Mouse (Mus musculus): ENCODE data around the gene Mypop. TPM values are rescaled to one million over a fixed set of nuclear protein-coding genes. Genes with fewer than 3 reads are reported as not detected.

Mypop gene
- total RNA-seq, 2 experiments from 2014 or later = 44.0 to 46.4 TPM

- Histone ChIP-seq H3K27ac (no peak overlapping the region), H3K4me3 (no peak overlapping the region)
- DNase-seq (ENCODE audit: low spot score in 2 of 2) = no peak
- TF ChIP-seq CTCF (conservative IDR thresholded peaks at IDR 0.05) = no peak
Observed at GRCm38 (mm10) chr7:19010581-19010980, 19.5 kb downstream of the Mypop start.

GRCm38 (mm10) chr7:19012025-19012621 lies 21.1 kb downstream of the Mypop start:
- no peak for DNase-seq (ENCODE audit: low spot score in 2 of 2)
- Histone ChIP-seq H3K4me3 (peak overlapping the region; percentile 29), H3K27ac (peak overlapping the region; percentile 51; the same call in 1 of the 2 replicates)
- no peak for TF ChIP-seq CTCF (conservative IDR thresholded peaks at IDR 0.05)

GRCm38 (mm10) chr7:19012882-19013281 lies 21.8 kb downstream of the Mypop start:
- TF ChIP-seq CTCF (conservative IDR thresholded peaks at IDR 0.05) = no peak
- Histone ChIP-seq H3K4me3 (no peak overlapping the region), H3K27ac (no peak overlapping the region)
- DNase-seq (ENCODE audit: low spot score in 2 of 2) = no peak

DNA sequence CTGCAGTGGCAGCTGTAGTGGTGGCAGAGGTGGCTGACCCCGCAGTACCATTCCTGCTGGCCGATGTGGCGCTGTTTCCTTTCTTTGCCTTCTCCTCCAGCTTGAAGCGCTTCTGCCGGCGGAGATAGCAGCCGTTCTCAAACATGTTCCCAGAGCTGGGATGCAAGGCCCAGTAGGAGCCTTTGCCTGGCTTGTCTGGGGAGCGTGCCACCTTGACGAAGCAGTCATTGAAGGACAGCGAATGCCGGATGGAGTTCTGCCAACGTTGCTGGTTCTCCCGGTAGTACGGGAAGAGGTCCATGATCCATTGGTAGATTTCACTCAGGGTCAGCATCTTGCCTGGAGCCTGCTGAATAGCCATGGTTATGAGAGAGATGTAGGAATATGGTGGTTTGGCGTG lies 23.4 kb downstream of the Mypop start:
- no peak for DNase-seq (ENCODE audit: low spot score in 2 of 2)
- Histone ChIP-seq H3K27ac (no peak overlapping the region), H3K4me3 (no peak overlapping the region)
- TF ChIP-seq CTCF (conservative IDR thresholded peaks at IDR 0.05) = no peak

- DNase-seq (ENCODE audit: low spot score in 2 of 2) = no peak
- no peak for TF ChIP-seq CTCF (conservative IDR thresholded peaks at IDR 0.05)
- Histone ChIP-seq H3K4me3 (no peak overlapping the region), H3K27ac (no peak overlapping the region)
Observed at GRCm38 (mm10) chr7:19016042-19016441, 25.0 kb downstream of the Mypop start.

DNA sequence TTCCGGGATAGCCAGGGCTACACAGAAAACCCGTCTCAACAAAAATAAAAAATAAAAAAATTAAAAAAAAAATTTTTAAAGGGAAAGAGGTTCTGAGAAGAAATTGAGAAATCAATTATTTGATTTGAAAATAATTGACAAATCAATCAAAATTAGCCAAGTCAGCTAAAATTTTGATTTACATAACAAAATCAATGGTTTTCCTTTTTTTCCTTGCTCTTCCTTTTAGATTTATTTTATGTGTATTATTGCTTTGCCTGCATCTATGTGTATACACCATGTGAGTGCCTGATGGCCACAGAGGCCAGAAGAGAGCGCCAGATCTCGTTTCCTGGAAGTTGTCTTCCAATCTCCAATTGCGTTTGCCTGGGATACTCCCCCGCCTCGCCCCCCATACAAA lies 26.9 kb downstream of the Mypop start:
- TF ChIP-seq CTCF (conservative IDR thresholded peaks at IDR 0.05) = no peak
- Histone ChIP-seq H3K4me3 (no peak overlapping the region), H3K27ac (no peak overlapping the region)
- DNase-seq (ENCODE audit: low spot score in 2 of 2) = no peak

- DNase-seq (ENCODE audit: low spot score in 2 of 2) = no peak
- H3K4me3 ChIP-seq = no peak overlapping the region
- no peak overlapping the region for H3K27ac ChIP-seq
- TF ChIP-seq CTCF (conservative IDR thresholded peaks at IDR 0.05) = no peak
Observed at GRCm38 (mm10) chr7:19021048-19021447, 30.0 kb downstream of the Mypop start.

DNA sequence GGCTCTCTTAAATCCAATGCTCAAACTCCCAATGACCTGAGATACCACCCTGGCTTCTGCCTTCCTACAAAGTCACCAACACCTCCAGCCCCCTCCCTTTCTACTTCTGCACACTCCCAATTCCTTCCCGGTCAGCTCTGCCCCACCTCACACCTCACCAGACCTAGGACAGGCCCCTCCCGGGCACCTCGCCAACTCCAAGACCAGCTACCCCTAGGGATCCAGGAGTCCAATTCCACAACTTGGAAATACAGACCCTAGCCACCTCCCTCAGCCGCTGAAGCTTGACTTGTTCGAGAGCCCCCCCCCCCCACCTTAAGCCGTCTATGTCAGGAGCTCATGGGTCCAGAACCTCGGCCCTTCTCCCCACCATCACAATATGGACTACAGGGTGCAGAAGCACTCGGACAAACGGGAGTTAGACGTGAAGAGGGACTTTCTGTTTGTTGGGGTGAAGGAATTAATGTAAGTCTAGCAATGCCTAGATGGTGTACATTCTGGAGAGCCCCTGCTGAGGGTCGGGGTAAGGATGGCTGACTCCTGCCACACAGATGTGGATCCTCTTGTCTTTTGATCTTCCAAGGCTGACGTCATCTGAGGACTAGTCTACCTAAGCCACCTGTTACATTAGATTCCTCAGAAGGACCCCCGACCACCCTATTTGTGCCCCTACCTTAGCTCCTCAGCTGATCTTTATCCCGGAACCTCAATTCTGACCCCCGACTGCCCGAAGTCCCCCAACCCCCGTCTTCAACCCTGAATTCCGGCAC lies 31.3 kb downstream of the Mypop start:
- no peak for DNase-seq (ENCODE audit: low spot score in 2 of 2)
- no peak overlapping the region for H3K27ac ChIP-seq
- no peak overlapping the region for H3K4me3 ChIP-seq
- TF ChIP-seq CTCF (conservative IDR thresholded peaks at IDR 0.05) = no peak

GRCm38 (mm10) chr7:19023357-19023814 lies 32.3 kb downstream of the Mypop start, which contains the start of gene Foxa3:
Gene Foxa3 (minus strand): TSS chr7:19023538.
- no peak for DNase-seq (ENCODE audit: low spot score in 2 of 2)
- peak; percentile 67 for TF ChIP-seq CTCF (conservative IDR thresholded peaks at IDR 0.05)
- Histone ChIP-seq H3K4me3 (peak within 1 kb of the TSS; percentile 84), H3K27ac (peak within 1 kb of the TSS; percentile 92)

GRCm38 (mm10) chr7:19024096-19024506 lies 33.1 kb downstream of the Mypop start, which contains the start of gene Sympk:
Gene Sympk (plus strand): TSS chr7:19024377.
- no peak for TF ChIP-seq CTCF (conservative IDR thresholded peaks at IDR 0.05)
- peak within 1 kb of the TSS; percentile 92 for H3K27ac ChIP-seq
- DNase-seq (ENCODE audit: low spot score in 2 of 2) = peak; percentile 95 to 96

GRCm38 (mm10) chr7:19024581-19025255 lies 33.7 kb downstream of the Mypop start:
- no peak for TF ChIP-seq CTCF (conservative IDR thresholded peaks at IDR 0.05)
- no peak for DNase-seq (ENCODE audit: low spot score in 2 of 2)

More at GRCm38 (mm10) chr7:19024096-19024506, 33.1 kb downstream of the Mypop start, which contains the start of gene Sympk:
- peak within 1 kb of the TSS; percentile 84 for H3K4me3 ChIP-seq

DNA sequence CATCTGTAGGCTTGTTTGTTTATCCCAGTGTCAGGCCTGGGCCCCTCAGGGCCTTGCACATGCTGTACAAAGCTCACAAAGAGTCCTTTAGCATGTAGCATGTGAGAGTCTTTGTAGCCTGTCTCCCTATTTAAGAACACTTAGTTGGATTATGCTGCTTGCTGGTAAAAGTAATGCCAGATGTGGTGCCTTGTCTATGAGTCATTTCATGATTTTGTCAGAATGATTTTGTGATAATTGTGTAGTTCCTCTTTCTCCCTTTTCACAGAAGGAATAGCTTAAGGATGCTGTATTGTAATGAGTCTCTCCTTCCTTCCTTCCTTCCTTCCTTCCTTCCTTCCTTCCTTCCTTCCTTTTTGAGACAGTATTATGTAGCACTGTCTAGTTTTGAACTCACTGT lies 37.0 kb downstream of the Mypop start:
- Histone ChIP-seq H3K4me3 (no peak overlapping the region), H3K27ac (no peak overlapping the region)
- DNase-seq (ENCODE audit: low spot score in 2 of 2) = no peak
- TF ChIP-seq CTCF (conservative IDR thresholded peaks at IDR 0.05) = no peak

More at GRCm38 (mm10) chr7:19024581-19025255, 33.7 kb downstream of the Mypop start:
- peak overlapping the region; percentile 84 for H3K4me3 ChIP-seq
- peak overlapping the region; percentile 92 for H3K27ac ChIP-seq

GRCm38 (mm10) chr7:19029084-19029653 lies 38.1 kb downstream of the Mypop start:
- Histone ChIP-seq H3K27ac (no peak overlapping the region), H3K4me3 (no peak overlapping the region)
- DNase-seq (ENCODE audit: low spot score in 2 of 2) = no peak
- TF ChIP-seq CTCF (conservative IDR thresholded peaks at IDR 0.05) = peak; percentile 81

Measured in layer of hippocampus, adult 2 months (tissue).